Mouse (Mus musculus): ENCODE data around the gene Ndufb10. TPM values are rescaled to one million over a fixed set of nuclear protein-coding genes. Genes with fewer than 3 reads are reported as not detected.

The Ndufb10 gene
- polyA plus RNA-seq, 1 experiment from 2014 or later, result 413 TPM

GRCm38 (mm10) chr17:24744381-24744780, 20.1 kb upstream of the Ndufb10 start:
- Histone ChIP-seq H3K27ac (ENCODE audit: low read depth, low read length) (no peak overlapping the region), H3K4me3 (ENCODE audit: low read depth, low read length) (no peak overlapping the region), H3K27me3 (replicated peaks; ENCODE audit: control insufficient read depth, insufficient read depth, low read length) (no peaks in the 10 kb centered on the region), H3K36me3 (ENCODE audit: control insufficient read depth, insufficient read depth) (peaks cover 17% of the 10 kb centered on the region; the same call in 1 of the 2 replicates), H3K4me1 (replicated peaks; ENCODE audit: control insufficient read depth, insufficient read depth, low read length) (no peaks in the 10 kb centered on the region), H3K9ac (ENCODE audit: low read depth, low read length) (no peak overlapping the region), H3K9me3 (ENCODE audit: control insufficient read depth) (no peaks in the 10 kb centered on the region), H3K4me2 (replicated peaks; ENCODE audit: low read depth) (no peak overlapping the region)
- WGBS, result 66% methylated on average over 3 of the region's 3 CpGs
- ATAC-seq, result no peak
- TF ChIP-seq CTCF (IDR thresholded peaks at IDR 0.05; ENCODE audit: low read depth), result no peak

- no peak for ATAC-seq
- Histone ChIP-seq H3K27ac (ENCODE audit: low read depth, low read length) (no peak overlapping the region), H3K36me3 (ENCODE audit: control insufficient read depth, insufficient read depth) (peaks cover 17% of the 10 kb centered on the region; the same call in 1 of the 2 replicates), H3K4me2 (replicated peaks; ENCODE audit: low read depth) (no peak overlapping the region), H3K9me3 (ENCODE audit: control insufficient read depth) (no peaks in the 10 kb centered on the region), H3K4me3 (ENCODE audit: low read depth, low read length) (no peak overlapping the region), H3K27me3 (replicated peaks; ENCODE audit: control insufficient read depth, insufficient read depth, low read length) (no peaks in the 10 kb centered on the region), H3K9ac (ENCODE audit: low read depth, low read length) (no peak overlapping the region), H3K4me1 (replicated peaks; ENCODE audit: control insufficient read depth, insufficient read depth, low read length) (no peaks in the 10 kb centered on the region)
- WGBS, result 76% methylated on average over 5 of the region's 5 CpGs
- no peak for TF ChIP-seq CTCF (IDR thresholded peaks at IDR 0.05; ENCODE audit: low read depth)
Observed at GRCm38 (mm10) chr17:24743896-24744295, 19.6 kb upstream of the Ndufb10 start.

GRCm38 (mm10) chr17:24742307-24742706, 18.0 kb upstream of the Ndufb10 start:
- H3K9me3 ChIP-seq (ENCODE audit: control insufficient read depth), result no peaks in the 10 kb centered on the region
- peaks cover 17% of the 10 kb centered on the region; the same call in 1 of the 2 replicates for H3K36me3 ChIP-seq (ENCODE audit: control insufficient read depth, insufficient read depth)
- ATAC-seq, result no peak
- 82% methylated on average over 8 of the region's 8 CpGs for WGBS
- no peak overlapping the region for H3K9ac ChIP-seq (ENCODE audit: low read depth, low read length)
- no peaks in the 10 kb centered on the region for H3K27me3 ChIP-seq (replicated peaks; ENCODE audit: control insufficient read depth, insufficient read depth, low read length)
- H3K4me3 ChIP-seq (ENCODE audit: low read depth, low read length), result no peak overlapping the region
- H3K27ac ChIP-seq (ENCODE audit: low read depth, low read length), result no peak overlapping the region
- H3K4me1 ChIP-seq (replicated peaks; ENCODE audit: control insufficient read depth, insufficient read depth, low read length), result 0 out of 2 replicates have a peak, but pooled peaks cover 9% of the 10 kb centered on the region
- no peak for TF ChIP-seq CTCF (IDR thresholded peaks at IDR 0.05; ENCODE audit: low read depth)
- H3K4me2 ChIP-seq (replicated peaks; ENCODE audit: low read depth), result no peak overlapping the region

DNA sequence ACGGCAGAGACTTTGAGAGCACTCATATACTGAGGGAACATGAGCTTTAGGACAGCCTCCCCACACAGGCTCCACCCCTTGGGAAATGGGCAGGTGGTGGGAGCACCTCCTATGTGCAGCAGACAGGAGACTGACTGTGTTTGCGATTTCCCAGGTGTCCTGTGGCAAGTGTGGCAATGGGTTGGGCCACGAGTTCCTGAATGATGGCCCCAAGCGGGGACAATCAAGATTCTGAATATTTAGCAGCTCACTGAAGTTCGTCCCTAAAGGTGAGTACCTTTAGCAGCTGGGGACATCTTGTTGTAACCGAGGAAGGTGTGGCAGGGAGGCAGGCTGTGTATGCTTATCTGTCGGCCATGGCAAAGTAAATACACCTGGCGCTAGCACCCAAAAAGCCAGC, 15.6 kb upstream of the Ndufb10 start:
- Histone ChIP-seq H3K4me2 (replicated peaks; ENCODE audit: low read depth) (no peak overlapping the region), H3K9ac (ENCODE audit: low read depth, low read length) (no peak overlapping the region), H3K36me3 (ENCODE audit: control insufficient read depth, insufficient read depth) (peaks cover 17% of the 10 kb centered on the region; the same call in 1 of the 2 replicates), H3K27me3 (replicated peaks; ENCODE audit: control insufficient read depth, insufficient read depth, low read length) (no peaks in the 10 kb centered on the region), H3K4me3 (ENCODE audit: low read depth, low read length) (no peak overlapping the region), H3K27ac (ENCODE audit: low read depth, low read length) (no peak overlapping the region), H3K4me1 (replicated peaks; ENCODE audit: control insufficient read depth, insufficient read depth, low read length) (0 out of 2 replicates have a peak, but pooled peaks cover 9% of the 10 kb centered on the region), H3K9me3 (ENCODE audit: control insufficient read depth) (no peaks in the 10 kb centered on the region)
- TF ChIP-seq CTCF (IDR thresholded peaks at IDR 0.05; ENCODE audit: low read depth), result no peak
- ATAC-seq, result no peak
- WGBS, result 44% methylated on average over 8 of the region's 8 CpGs

GRCm38 (mm10) chr17:24738238-24738637, 14.0 kb upstream of the Ndufb10 start:
- Histone ChIP-seq H3K27me3 (replicated peaks; ENCODE audit: control insufficient read depth, insufficient read depth, low read length) (no peaks in the 10 kb centered on the region), H3K9me3 (ENCODE audit: control insufficient read depth) (no peaks in the 10 kb centered on the region), H3K36me3 (ENCODE audit: control insufficient read depth, insufficient read depth) (peaks cover 16% of the 10 kb centered on the region; the same call in 1 of the 2 replicates), H3K4me1 (replicated peaks; ENCODE audit: control insufficient read depth, insufficient read depth, low read length) (0 out of 2 replicates have a peak, but pooled peaks cover 9% of the 10 kb centered on the region), H3K4me2 (replicated peaks; ENCODE audit: low read depth) (no peak overlapping the region), H3K27ac (ENCODE audit: low read depth, low read length) (no peak overlapping the region), H3K9ac (ENCODE audit: low read depth, low read length) (no peak overlapping the region), H3K4me3 (ENCODE audit: low read depth, low read length) (no peak overlapping the region)
- WGBS, result 55% methylated on average over 4 of the region's 4 CpGs
- no peak for TF ChIP-seq CTCF (IDR thresholded peaks at IDR 0.05; ENCODE audit: low read depth)
- no peak for ATAC-seq

DNA sequence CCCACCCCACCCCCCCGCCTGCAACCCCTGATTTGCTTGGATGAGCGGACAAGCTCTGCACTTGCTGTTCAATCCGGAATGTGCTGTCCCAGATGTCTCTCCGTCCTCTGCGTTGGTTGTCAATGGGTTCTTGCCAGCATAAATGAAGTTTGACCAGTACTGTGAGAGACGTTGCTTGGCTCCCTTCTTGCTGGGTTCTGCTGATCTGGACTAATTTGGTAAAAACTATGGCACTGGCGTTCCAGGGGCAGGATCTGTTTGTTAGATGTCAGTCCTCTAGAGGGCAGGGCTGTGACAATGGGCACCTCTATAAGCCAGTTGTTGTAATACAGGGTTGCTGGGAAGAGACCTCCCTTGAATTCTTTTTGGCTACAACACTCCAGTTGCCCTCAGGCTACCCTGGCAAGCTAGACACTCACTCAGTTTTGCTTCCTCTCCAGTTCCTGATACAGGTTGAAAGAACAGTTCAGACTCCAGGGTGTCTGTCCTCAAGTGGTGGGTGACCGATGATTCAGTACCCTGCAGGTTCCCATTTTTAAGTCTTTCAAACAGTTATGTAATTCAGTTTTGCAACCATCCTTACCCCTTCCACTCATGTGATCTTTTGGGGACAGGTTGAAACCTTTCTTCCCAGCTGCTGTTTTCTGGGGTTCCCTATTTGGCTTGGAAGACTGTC, 13.0 kb upstream of the Ndufb10 start:
- 15% methylated on average over 8 of the region's 8 CpGs for WGBS
- H3K27me3 ChIP-seq (replicated peaks; ENCODE audit: control insufficient read depth, insufficient read depth, low read length), result no peaks in the 10 kb centered on the region
- H3K4me2 ChIP-seq (replicated peaks; ENCODE audit: low read depth), result peak overlapping the region; percentile 83
- peak overlapping the region; percentile 65; the same call in 1 of the 2 replicates for H3K27ac ChIP-seq (ENCODE audit: low read depth, low read length)
- H3K4me1 ChIP-seq (replicated peaks; ENCODE audit: control insufficient read depth, insufficient read depth, low read length), result 0 out of 2 replicates have a peak, but pooled peaks cover 9% of the 10 kb centered on the region
- peak; percentile 56 for TF ChIP-seq CTCF (IDR thresholded peaks at IDR 0.05; ENCODE audit: low read depth)
- H3K9me3 ChIP-seq (ENCODE audit: control insufficient read depth), result no peaks in the 10 kb centered on the region
- H3K9ac ChIP-seq (ENCODE audit: low read depth, low read length), result peak overlapping the region; percentile 58
- ATAC-seq, result no peak
- peak overlapping the region; percentile 64 for H3K4me3 ChIP-seq (ENCODE audit: low read depth, low read length)
- peaks cover 10% of the 10 kb centered on the region; the same call in 1 of the 2 replicates for H3K36me3 ChIP-seq (ENCODE audit: control insufficient read depth, insufficient read depth)
